Mouse (Mus musculus) G1E (cell line): Measurements from ENCODE around the gene Nagpa. TPM values are rescaled to one million over a fixed set of nuclear protein-coding genes. Genes with fewer than 3 reads are reported as not detected.
A peak's percentile ranks its signal among the peaks of the same experiment; 100 is the strongest.
"Not testable (repeated sequence)": the region's sequence is repeated elsewhere in the genome, so short reads cannot be mapped to it uniquely, and the experiment has no call there.

ENCODE experiments used
- ATAC-seq: 2 replicates; pipeline ENCODE4 v1.8.0; 2016; ENCODE audit warnings: mild to moderate bottlenecking; ENCODE audit not compliant: insufficient number of reproducible peaks, poor library complexity, low FRiP score, severe bottlenecking; ENCODE audit errors: extremely low read depth
- DNase-seq: peaks from one replicate; pipeline ENCODE4 v3.0.0; 2012; ENCODE audit warnings: low spot score
- H3K27me3 ChIP-seq: 2 replicates; pipeline ENCODE4 v1.6.1; 2012; ENCODE audit warnings: mild to moderate bottlenecking, low read length, inconsistent platforms; ENCODE audit not compliant: insufficient read depth
- H3K36me3 ChIP-seq: replicated peaks from 2 replicates; pipeline ENCODE3; 2012; ENCODE audit warnings: mild to moderate bottlenecking, inconsistent platforms
- H3K4me1 ChIP-seq: 2 replicates; pipeline ENCODE4 v1.6.1; 2012; ENCODE audit warnings: low read depth, low read length, inconsistent platforms, mixed read lengths; ENCODE audit not compliant: insufficient read depth
- H3K4me3 ChIP-seq: 2 replicates; pipeline ENCODE4 v1.5.1; 2012; ENCODE audit warnings: low read depth, mild to moderate bottlenecking, inconsistent platforms, low read length, moderate library complexity, mixed read lengths
- H3K9me3 ChIP-seq: replicated peaks from 2 replicates; pipeline ENCODE4 v1.6.1; 2012; ENCODE audit warnings: inconsistent platforms
- CTCF ChIP-seq: IDR thresholded peaks from 2 replicates; pipeline ENCODE4 v1.5.1; 2012; ENCODE audit warnings: low read depth, low read length, inconsistent platforms, mixed read lengths
- GATA1 ChIP-seq: IDR thresholded peaks from 2 replicates; pipeline ENCODE4 v1.6.1; 2012; ENCODE audit warnings: borderline replicate concordance, low read length, inconsistent platforms, mixed read lengths
- GATA2 ChIP-seq: IDR thresholded peaks from 2 replicates; pipeline ENCODE4 v1.6.1; 2012; ENCODE audit warnings: low read depth, low read length, inconsistent platforms, borderline replicate concordance
- POLR2AphosphoS5 ChIP-seq: IDR thresholded peaks from 2 replicates; pipeline ENCODE4 v1.6.1; 2012; ENCODE audit warnings: low read depth, low read length, inconsistent platforms; ENCODE audit not compliant: insufficient replicate concordance
- TAL1 ChIP-seq: conservative IDR thresholded peaks from 2 replicates; pipeline ENCODE4 v1.6.1; 2012; ENCODE audit warnings: low read depth, low read length, inconsistent platforms, mixed read lengths
- polyA plus RNA-seq: library from polyadenylated mRNA; stranded (reverse); fragments of >175 nt; gene quantifications from 2 replicates; pipeline ENCODE4 v1.2.3, GENCODE M21; 2012
- total RNA-seq, 2 experiments: library from RNA; stranded (forward) in 1 of 2; stranded (reverse) in 1 of 2; fragments of 200-1000 nt in 1 of 2; fragments of >200 nt in 1 of 2; fragmentation: Nextera tagmentation in 1 of 2; gene quantifications; 2 replicates each; pipeline ENCODE4 v1.2.3; 2014 to 2017

The Nagpa gene
- total and polyA plus RNA-seq, 3 experiments = 9.7 to 31.3 (median 22.0) TPM

DNA sequence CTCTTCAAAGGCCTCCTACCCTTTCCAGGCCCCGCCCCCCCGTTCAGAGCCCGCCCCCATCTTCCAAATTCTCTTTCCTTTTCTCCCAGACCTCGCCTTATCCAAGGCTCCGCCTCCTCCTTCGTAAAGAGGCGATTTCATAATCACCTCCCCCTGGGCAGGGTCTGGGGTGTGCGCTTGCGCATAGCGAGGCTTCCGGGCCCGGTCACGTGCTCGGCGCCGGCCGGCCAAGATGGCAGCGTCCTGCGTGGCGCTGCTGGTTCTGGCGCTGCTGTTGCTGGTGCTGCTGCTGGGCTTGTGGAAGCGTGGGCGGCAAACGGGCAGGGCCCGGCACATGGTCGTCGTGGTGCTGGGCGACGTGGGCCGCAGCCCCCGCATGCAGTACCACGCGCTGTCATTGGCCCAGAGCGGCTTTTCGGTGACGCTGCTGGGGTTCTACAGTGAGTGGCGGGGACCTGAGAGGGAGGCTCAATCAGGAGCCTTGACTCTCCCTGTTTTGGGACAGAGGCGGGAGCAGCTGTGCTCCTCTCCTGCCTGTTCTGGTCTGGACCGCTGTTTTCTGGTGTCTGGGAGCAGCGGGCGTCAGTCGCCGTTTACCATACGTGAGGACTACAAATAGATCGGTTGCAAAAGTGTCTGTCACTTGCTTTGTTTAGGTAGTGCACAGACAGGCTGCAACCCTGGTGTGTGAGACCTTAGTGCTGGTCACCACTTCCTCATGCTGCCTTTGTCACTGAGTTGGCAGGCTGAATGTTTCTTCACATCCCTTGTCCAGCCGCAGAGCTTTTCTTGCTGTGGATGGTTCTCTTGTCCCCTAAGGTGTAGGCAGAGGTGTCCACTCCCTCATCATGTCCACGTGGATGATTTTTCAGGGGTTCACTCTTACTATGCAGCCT is 29.9 kb upstream of the Nagpa start, which contains the start of gene Alg1:
Alg1 (plus strand) TSS at position 204 of the 896 bp plus-strand sequence.
- peak; percentile 96 for DNase-seq
- no peaks in the 10 kb centered on the region for H3K27me3 ChIP-seq
- peak; percentile 90 for ATAC-seq
- peaks cover 38% of the 10 kb centered on the region for H3K36me3 ChIP-seq
- H3K9me3 ChIP-seq = no peaks in the 10 kb centered on the region
- TF ChIP-seq TAL1 (no peak), GATA1 (no peak), GATA2 (no peak), CTCF (no peak), POLR2AphosphoS5 (no peak)
- peaks cover 25% of the 10 kb centered on the region for H3K4me1 ChIP-seq
- peak within 1 kb of the TSS; percentile 98 for H3K4me3 ChIP-seq

DNA sequence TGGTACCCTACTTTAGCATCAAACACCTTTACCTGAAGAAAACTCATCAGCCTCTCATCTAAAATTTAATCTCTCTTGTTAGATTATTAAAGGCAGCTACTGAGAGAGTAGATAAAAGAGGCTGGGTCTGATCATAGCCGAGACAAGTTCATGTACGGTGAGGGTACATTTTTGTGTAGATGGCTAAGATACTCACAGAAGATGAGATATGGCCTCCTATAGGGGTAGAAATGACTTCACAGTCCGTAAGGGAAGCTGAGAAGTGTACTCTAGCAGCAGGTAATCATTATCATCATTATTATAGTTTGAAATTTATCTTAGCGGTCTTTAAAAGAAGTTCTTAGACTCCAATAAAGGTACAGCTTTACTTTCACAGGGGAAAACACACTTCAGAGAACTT is 29.2 kb upstream of the Nagpa start:
- no peaks in the 10 kb centered on the region for H3K27me3 ChIP-seq
- TF ChIP-seq GATA2 = no peak
- TF ChIP-seq POLR2AphosphoS5 = no peak
- TF ChIP-seq TAL1 = no peak
- no peak for TF ChIP-seq CTCF
- TF ChIP-seq GATA1 = no peak
- DNase-seq = no peak
- H3K4me3 ChIP-seq = no peak overlapping the region; the same call in 1 of the 2 replicates
- H3K4me1 ChIP-seq = peaks cover 25% of the 10 kb centered on the region
- no peaks in the 10 kb centered on the region for H3K9me3 ChIP-seq
- H3K36me3 ChIP-seq = peaks cover 31% of the 10 kb centered on the region
- 0 out of 2 replicates have a peak, but pooled peaks have one; percentile 6 for ATAC-seq

DNA sequence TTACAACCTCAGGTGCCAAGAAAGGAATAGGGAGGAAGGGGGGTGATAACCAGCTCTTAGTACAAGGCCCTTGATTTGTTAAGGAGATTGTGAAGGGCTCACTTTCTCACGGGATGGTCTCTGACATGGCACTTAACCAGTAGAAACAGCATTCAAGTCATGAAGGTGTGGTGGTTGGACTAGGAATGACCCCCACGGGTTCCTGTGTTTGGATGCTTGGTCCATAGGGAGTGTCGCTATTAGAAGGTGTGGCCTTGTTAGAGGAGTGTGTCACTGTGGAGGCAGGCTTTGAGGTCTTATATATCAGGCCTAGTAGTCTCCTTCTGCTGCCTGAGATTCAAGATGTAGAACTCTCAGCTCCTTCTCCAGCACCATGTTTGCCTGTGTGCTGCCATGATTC is 24.3 kb upstream of the Nagpa start:
- not testable (repeated sequence) for H3K36me3 ChIP-seq, H3K4me1 ChIP-seq, H3K9me3 ChIP-seq, H3K27me3 ChIP-seq, H3K4me3 ChIP-seq, DNase-seq, ATAC-seq

DNA sequence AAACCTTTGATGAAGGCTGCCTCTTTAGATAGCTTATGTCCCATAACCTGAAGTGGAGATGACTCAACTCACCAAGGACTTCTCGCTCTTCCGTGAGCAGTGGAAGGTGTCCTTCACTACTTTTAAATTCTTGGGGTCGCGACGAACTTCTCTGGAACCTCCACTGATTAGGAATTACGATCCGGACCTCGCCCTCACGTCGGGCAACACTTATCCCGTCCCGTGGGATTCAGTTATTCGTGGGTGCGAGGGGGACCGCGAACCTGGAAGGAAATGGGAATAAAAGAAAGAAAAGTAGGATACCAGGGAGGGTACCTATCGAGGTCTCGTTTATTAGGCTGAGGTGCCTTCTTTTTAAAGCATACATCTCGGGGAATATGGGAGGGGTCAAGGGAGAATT is 23.7 kb upstream of the Nagpa start:
- not testable (repeated sequence) for DNase-seq, H3K27me3 ChIP-seq, H3K4me1 ChIP-seq, H3K9me3 ChIP-seq, H3K36me3 ChIP-seq, ATAC-seq, H3K4me3 ChIP-seq

DNA sequence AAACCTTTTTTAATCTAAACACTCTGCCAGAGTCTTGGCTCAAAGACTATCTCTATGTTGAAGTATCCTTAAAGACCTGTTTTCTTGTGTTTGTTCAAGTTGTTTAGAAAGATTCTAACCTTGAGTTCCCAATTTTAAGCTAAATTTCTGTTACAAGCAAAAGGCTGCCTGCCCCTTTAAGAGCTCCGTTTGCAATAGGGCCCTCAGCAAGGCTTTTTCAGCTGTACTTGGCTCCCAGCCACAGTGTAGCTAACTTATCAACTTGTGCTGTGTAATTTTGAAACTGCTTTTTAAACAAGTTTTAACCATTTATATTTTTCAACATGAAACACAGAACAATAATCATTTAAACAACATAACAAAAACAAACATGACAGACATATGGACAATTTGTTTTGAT is 22.7 kb upstream of the Nagpa start:
- H3K4me3 ChIP-seq, H3K36me3 ChIP-seq, ATAC-seq, DNase-seq, H3K27me3 ChIP-seq, H3K4me1 ChIP-seq, H3K9me3 ChIP-seq: not testable (repeated sequence)

DNA sequence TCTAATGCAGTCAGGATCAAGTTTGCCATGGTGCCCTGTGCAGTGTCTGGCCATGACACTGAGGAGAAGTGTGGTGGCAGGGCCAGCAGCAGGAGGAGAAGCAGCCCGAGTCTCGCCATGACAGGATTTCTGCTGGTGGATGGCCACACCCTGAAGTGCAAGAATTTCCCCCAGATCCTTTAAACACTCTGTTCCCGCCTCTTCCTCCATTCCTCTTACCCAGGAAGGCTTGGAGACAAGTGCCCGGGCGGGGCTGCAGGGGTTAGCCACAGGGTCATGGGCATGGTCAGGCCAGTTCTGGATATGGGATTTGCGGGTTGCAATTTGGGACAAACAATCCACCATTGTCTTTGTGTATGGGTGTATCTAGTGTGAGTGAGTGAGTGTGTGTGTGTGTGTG is 18.3 kb upstream of the Nagpa start, which contains the start of gene AU021092:
AU021092 (minus strand) TSS at position 160 of the 400 bp plus-strand sequence.
- no peaks in the 10 kb centered on the region for H3K4me1 ChIP-seq
- no peaks in the 10 kb centered on the region for H3K9me3 ChIP-seq
- ATAC-seq (no peak), DNase-seq (no peak)
- peaks cover 16% of the 10 kb centered on the region for H3K27me3 ChIP-seq
- H3K36me3 ChIP-seq = no peaks in the 10 kb centered on the region
- TF ChIP-seq CTCF (no peak), GATA1 (no peak), GATA2 (no peak)
- no peak within 1 kb of the TSS for H3K4me3 ChIP-seq

DNA sequence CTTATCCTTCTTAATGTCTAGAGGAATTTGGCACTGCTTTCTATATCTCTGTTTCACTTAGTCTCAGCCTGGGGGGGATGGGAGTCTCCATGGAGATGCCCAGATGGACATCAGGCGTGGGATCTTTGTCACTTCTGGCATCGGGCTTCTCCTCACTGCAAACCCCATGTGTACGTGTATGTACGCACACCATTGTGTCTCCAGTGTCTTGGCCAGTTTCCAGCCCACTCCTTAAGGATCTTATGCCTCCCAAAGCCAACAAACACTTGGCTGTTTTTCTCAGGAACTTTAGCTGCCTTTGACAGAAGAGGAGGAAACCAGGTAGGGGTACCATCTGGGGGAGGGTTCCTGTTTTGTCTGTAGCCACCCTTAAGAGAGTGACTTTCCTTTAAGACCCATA is 17.6 kb upstream of the Nagpa start:
- TF ChIP-seq CTCF (no peak), GATA2 (no peak), GATA1 (no peak), TAL1 (no peak), POLR2AphosphoS5 (no peak)
- no peaks in the 10 kb centered on the region for H3K36me3 ChIP-seq
- DNase-seq (no peak), ATAC-seq (no peak)
- H3K4me1 ChIP-seq = no peaks in the 10 kb centered on the region
- H3K27me3 ChIP-seq = peaks cover 16% of the 10 kb centered on the region
- H3K4me3 ChIP-seq = no peak overlapping the region
- H3K9me3 ChIP-seq = no peaks in the 10 kb centered on the region
